Mouse (Mus musculus): ENCODE results near the gene Capza2. TPM values are rescaled to one million over a fixed set of nuclear protein-coding genes. Genes with fewer than 3 reads are reported as not detected.

Gene Capza2
- 94.6 and 146 TPM in 2 replicates for polyA plus RNA-seq (2012; ENCODE audit: insufficient read depth, insufficient read length, missing spikeins)

DNA sequence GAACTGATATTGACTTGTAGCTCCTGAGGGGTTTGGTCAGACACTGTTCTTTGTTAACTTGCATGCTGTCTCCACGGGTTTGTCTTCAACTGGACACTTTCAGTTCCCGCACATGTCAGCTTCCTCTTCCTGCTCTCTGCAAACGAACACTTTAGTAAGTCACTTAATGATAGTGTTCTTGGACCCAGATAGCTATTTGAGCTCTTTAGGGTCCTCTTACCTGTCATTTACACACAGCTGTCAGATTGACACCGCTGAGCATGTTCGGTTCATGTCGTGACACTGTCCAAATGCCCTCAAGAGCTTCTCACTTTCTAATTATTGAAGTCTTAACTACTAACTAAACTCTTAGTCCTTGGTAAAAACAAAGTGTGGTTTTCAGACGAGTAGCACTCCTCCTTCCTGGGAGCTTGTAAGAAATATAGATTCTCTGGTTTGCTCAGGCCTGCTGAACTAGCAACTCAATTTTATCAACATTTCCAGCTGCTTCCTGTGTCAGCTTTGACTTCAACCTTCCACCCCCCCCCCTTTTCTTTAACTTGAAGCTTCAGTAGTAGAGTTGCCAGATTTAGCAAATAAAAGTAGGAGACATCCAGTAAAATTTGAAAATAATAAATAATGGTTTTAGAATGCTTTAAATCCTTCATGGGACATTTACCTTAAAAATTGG is at the start of gene Capza2:
TSS of gene Capza2 (plus strand) at position 620 of the 670 bp plus-strand sequence.
- H3K4me3 ChIP-seq (ENCODE audit: insufficient read depth, low read depth, low read length): peak within 1 kb of the TSS; percentile 75
- peaks cover 14% of the 10 kb centered on the region; the same call in 1 of the 2 replicates for H3K4me1 ChIP-seq (ENCODE audit: control insufficient read depth, insufficient read depth, insufficient read length, low read length)
- peak within 1 kb of the TSS; percentile 72 for H3K27ac ChIP-seq (replicated peaks; ENCODE audit: low read depth, low read length)

DNA sequence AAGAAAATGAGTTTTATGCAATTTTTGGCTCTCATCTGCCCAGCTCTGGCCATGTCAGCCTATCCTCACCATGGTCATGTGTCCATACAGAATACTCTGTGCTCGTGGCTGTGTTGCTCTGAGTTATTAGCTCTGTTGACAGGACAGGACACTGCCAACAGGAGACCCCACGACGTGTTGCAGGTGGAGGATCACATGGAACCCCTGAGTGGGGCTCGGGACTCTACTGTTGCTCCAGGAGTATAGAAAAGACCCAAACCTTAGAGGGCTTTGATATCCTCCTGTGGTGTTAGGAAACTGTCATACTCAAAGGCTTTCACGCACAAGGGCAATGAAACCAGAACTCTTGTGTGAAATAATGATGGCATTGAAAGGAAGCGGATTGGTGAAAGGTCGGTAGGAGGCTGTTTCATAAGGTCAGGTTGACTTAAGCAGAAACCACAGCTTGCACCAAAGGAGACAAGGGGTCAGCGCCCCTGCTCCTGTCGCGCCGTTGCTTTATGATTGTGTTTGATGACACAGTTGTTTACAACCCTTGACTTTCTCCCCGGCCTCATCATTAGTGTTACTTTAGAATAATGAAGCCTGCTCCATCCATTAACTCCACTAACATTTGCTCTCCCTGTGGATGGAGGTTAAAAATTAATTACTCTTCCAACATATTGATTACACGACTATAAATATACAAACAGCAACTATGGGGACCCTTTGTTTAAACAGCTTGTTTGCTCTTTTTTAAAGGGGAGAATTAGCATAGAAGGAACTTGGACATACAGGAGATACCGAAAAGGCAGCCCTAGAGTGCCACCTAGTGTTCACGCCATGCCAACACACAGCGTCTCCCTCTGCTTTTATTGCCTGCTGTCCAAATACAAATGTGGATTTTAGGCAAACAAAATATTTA is 46.7 kb upstream of the Capza2 start:
- no peaks in the 10 kb centered on the region for H3K4me1 ChIP-seq (ENCODE audit: control insufficient read depth, insufficient read depth, insufficient read length, low read length)
- H3K4me3 ChIP-seq (ENCODE audit: insufficient read depth, low read depth, low read length): no peak overlapping the region
- no peak overlapping the region for H3K27ac ChIP-seq (replicated peaks; ENCODE audit: low read depth, low read length)

DNA sequence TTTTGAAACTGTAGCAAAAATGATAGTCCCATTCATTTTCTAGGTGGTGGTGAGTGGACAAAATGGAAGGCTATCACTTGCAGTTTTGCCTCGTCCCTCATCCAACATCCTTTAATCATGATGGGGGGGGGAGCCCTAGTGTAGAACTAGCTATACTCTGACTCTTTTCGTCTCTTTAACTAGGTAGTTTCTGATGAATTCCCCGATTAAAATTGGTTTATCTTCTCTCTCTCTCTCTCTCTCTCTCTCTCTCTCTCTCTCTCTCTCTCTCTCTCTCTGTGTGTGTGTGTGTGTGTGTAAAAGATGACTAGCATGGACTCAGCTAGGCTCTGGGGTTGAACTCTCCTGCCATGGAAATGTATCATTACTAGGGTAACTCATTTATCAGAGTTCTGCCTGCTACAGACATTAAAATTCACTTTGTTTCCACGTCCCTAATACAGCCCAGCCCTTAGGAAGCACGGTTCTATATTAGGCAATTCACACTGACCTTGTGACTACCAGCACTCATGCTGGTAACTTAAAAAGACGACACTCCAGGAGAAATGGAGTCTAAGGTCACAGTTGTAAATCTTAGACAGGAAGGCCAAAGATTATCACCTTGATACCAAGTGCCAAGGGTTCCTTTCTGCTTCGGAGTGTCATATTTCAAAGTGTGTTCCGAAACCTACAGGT is 45.9 kb upstream of the Capza2 start:
- no peak overlapping the region for H3K27ac ChIP-seq (replicated peaks; ENCODE audit: low read depth, low read length)

DNA sequence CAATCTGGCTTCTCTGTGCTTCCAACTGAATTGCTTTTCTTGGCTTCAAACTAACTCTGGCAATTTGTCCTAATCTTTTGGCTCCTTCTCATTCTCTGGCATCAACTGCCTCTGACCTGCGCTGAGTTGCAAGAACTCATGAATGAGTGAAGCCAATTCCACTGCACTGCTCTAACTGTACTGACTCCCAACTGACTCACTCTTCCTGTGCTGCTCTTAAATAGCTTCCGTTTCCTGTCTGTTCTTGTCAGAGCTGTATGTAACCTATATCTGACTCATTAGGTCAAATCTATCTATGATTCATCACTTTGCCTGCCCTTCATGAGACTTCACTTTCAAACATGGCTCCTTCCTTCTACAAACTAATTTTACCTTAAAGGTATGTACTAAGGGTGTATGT is 42.1 kb upstream of the Capza2 start:
- H3K27ac ChIP-seq (replicated peaks; ENCODE audit: low read depth, low read length): no peak overlapping the region

More for the DNA sequence above, 45.9 kb upstream of the Capza2 start:
- Histone ChIP-seq H3K4me1 (ENCODE audit: control insufficient read depth, insufficient read depth, insufficient read length, low read length) (no peaks in the 10 kb centered on the region), H3K4me3 (ENCODE audit: insufficient read depth, low read depth, low read length) (no peak overlapping the region)

DNA sequence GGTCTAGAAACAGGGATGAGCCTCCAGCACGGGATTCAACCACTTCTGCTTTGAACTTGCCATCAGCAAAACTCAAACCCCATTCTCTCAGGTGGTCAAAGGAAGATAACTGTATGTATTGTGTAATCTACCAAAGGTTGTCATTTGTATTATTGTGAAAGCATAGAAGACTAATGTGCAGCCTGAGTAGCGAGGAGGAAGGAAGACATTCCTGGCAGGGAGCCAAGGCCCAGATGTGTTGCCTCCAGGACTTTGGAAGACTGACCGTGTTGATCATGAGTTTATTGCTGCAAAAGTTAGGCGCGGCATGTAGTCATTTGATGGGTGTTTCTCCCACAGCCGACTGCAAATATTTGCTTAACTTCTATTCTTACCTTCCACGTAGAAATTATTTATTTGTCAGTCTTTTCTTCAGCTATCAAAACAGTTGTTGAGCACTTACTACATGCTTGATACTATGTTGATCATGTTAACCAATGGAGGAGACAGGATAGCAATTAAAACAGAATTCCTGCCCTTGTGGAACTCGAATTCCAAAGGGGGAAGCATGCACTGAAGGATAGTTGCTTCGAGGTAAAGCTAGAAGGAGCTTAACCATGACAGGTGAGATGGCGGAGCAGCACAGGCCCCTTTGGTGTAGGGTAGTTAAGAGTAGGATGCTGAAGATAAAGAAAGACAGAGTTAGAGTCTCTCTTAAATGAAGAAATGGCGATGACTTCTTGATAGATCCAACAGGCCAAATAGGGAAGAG is 40.1 kb upstream of the Capza2 start:
- no peak overlapping the region for H3K4me3 ChIP-seq (ENCODE audit: insufficient read depth, low read depth, low read length)
- H3K27ac ChIP-seq (replicated peaks; ENCODE audit: low read depth, low read length): no peak overlapping the region
- peaks cover 3% of the 10 kb centered on the region; the same call in 1 of the 2 replicates for H3K4me1 ChIP-seq (ENCODE audit: control insufficient read depth, insufficient read depth, insufficient read length, low read length)

More for the DNA sequence above, 42.1 kb upstream of the Capza2 start:
- Histone ChIP-seq H3K4me1 (ENCODE audit: control insufficient read depth, insufficient read depth, insufficient read length, low read length) (peaks cover 3% of the 10 kb centered on the region; the same call in 1 of the 2 replicates), H3K4me3 (ENCODE audit: insufficient read depth, low read depth, low read length) (no peak overlapping the region)

DNA sequence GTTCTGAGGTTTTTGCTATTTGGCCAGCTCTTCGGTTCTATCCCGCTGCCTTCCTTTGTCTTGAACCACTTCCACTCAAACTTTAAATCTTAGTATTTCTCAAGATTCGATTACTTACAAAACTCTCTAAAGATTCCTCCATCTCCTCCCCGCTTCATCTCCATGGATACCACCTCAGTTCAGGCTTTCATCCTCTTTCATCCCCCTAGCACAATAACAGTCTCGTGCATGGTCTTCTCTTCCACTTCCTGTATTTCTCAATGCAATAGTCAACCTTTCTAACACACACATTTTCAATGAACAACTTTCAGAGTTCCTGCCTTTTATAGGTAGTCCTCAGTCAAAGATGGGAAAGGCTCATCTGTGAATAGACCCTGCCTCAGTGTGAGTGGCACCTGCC is 36.7 kb upstream of the Capza2 start:
- no peak overlapping the region for H3K4me3 ChIP-seq (ENCODE audit: insufficient read depth, low read depth, low read length)
- H3K4me1 ChIP-seq (ENCODE audit: control insufficient read depth, insufficient read depth, insufficient read length, low read length): peaks cover 3% of the 10 kb centered on the region; the same call in 1 of the 2 replicates

DNA sequence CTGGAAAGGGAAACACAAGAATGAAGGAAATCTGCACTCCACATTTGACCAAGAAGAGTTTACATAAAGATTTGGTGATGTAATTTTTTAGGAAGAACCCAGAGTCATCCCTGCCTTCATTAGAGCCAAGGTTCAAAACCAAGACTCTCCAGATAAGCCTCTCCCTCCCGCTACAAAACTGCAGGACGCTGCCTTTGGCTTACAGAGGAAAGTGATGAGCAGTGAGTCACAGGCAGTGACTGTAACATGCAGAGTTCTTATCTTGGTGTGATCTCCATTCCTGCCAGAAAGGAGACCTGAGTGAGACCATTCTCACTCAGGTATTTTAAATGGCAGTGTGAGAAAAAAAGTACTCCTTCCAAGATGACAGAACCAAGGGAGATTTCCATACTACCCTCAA is 34.5 kb upstream of the Capza2 start:
- Histone ChIP-seq H3K4me1 (ENCODE audit: control insufficient read depth, insufficient read depth, insufficient read length, low read length) (no peaks in the 10 kb centered on the region), H3K4me3 (ENCODE audit: insufficient read depth, low read depth, low read length) (no peak overlapping the region), H3K27ac (replicated peaks; ENCODE audit: low read depth, low read length) (no peak overlapping the region)

More for the DNA sequence above, 36.7 kb upstream of the Capza2 start:
- H3K27ac ChIP-seq (replicated peaks; ENCODE audit: low read depth, low read length): no peak overlapping the region

DNA sequence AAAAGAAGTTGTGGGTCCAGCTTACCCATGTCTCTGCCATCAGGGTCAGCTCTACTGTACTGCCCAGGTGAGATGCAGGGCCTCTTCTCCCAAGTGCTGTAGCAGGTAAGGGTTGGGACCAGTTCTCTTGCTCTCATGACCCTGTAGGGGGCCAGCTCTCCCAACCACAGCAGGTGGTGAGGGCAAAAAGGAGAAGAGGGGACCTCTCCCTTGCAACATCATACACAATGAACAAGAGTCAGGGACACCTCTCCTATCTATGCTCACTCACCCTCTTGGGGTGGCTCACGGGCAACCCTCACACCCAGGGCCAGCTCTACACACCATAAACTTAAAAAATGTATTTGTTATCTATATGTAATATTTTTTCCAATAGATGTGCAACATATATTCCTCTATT is 29.1 kb upstream of the Capza2 start:
- H3K27ac ChIP-seq (replicated peaks; ENCODE audit: low read depth, low read length): no peak overlapping the region
- H3K4me1 ChIP-seq (ENCODE audit: control insufficient read depth, insufficient read depth, insufficient read length, low read length): no peaks in the 10 kb centered on the region
- no peak overlapping the region for H3K4me3 ChIP-seq (ENCODE audit: insufficient read depth, low read depth, low read length)

DNA sequence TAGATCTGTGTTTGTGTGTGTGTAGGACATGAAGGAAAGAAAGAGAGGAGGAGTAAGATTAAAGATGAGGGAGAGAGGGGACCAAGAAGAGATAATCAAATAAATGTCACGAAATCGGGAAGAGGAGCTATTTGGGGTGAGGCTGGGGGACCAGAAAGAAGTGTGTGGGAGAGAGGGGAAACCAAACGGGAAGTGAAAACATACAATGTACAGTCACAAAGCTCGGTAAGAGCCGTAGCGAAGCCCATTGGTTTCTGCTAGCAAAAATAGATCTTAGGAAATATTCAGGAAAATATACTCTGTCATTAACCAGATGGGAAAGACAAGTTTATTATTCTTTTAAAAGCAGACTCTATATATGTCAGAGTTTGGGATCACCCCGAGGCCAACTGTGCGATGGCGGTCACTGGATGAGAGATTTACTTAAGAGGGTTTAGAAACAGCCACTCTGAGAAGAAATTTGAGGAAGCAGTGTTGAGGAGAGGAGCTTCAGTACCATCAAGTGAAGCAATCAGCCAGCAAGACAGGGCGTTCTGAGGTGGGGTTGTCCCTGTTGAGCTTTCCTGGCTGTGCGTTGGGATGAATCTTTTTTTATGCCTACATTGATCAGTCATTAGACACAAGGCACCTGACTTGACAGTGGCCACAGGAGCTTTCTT is 24.6 kb upstream of the Capza2 start:
- H3K4me3 ChIP-seq (ENCODE audit: insufficient read depth, low read depth, low read length): no peak overlapping the region
- H3K4me1 ChIP-seq (ENCODE audit: control insufficient read depth, insufficient read depth, insufficient read length, low read length): no peaks in the 10 kb centered on the region
- H3K27ac ChIP-seq (replicated peaks; ENCODE audit: low read depth, low read length): peak overlapping the region; percentile 19; the same call in 1 of the 2 replicates

DNA sequence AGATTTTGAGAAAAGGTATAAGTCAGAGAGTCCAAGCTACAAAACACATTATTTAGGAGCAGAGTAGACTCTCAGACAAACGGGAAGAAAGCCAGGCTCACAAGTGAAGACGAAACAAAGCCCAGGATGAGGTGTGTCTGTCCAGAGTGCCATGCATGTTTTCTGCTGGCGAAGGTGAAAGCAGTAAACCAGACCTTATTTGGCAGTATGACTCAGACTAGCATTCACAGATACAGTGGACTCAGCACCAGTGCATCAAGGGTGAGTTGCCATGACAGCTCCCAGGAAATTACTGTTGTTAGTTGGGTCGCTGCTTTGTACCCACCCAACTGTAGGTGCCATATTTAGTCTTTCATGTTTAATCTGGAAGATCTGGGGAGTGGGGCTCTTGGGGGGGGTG is 23.4 kb upstream of the Capza2 start:
- H3K4me1 ChIP-seq (ENCODE audit: control insufficient read depth, insufficient read depth, insufficient read length, low read length): no peaks in the 10 kb centered on the region
- no peak overlapping the region for H3K4me3 ChIP-seq (ENCODE audit: insufficient read depth, low read depth, low read length)
- no peak overlapping the region for H3K27ac ChIP-seq (replicated peaks; ENCODE audit: low read depth, low read length)

DNA sequence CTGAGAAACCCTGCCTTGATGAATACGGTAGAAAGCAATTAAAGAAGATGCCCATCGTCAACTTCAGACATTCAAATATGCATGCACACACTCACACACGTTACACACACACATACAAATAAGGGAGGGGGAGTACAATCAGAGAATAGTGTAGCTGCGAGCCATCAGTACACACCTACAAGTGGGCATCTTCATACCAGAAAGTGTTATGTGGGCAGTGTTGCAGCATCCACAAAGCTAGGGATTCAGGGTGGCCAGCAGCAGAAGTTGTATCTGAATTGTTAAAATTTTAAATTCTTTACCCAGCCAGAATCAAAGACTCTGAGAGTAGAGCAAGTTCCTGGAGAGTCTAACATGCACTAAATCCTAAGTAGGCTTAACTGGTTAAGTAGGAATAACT is 15.2 kb upstream of the Capza2 start:
- H3K4me1 ChIP-seq (ENCODE audit: control insufficient read depth, insufficient read depth, insufficient read length, low read length): no peaks in the 10 kb centered on the region
- H3K27ac ChIP-seq (replicated peaks; ENCODE audit: low read depth, low read length): no peak overlapping the region
- no peak overlapping the region for H3K4me3 ChIP-seq (ENCODE audit: insufficient read depth, low read depth, low read length)

DNA sequence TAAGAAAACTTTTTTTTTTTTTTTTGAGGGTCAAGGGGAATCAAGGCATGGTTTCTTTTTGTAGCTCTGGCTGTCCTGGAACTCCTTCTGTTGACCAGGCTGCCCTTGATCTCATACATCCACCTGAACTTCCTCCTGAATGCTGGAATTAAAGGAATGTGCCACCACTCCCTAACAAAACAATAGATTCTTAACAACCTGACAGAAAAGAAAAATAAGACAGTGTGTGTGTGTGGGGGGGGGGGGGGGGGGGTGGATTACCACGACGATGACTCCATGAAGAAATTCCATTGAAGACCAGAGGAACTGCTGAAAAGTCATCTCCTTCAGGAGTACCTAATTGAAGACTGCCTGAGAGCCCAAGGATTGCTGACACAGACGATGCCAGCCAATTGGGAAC is 14.6 kb upstream of the Capza2 start:
- Histone ChIP-seq H3K4me3 (ENCODE audit: insufficient read depth, low read depth, low read length) (no peak overlapping the region), H3K27ac (replicated peaks; ENCODE audit: low read depth, low read length) (no peak overlapping the region), H3K4me1 (ENCODE audit: control insufficient read depth, insufficient read depth, insufficient read length, low read length) (no peaks in the 10 kb centered on the region)

DNA sequence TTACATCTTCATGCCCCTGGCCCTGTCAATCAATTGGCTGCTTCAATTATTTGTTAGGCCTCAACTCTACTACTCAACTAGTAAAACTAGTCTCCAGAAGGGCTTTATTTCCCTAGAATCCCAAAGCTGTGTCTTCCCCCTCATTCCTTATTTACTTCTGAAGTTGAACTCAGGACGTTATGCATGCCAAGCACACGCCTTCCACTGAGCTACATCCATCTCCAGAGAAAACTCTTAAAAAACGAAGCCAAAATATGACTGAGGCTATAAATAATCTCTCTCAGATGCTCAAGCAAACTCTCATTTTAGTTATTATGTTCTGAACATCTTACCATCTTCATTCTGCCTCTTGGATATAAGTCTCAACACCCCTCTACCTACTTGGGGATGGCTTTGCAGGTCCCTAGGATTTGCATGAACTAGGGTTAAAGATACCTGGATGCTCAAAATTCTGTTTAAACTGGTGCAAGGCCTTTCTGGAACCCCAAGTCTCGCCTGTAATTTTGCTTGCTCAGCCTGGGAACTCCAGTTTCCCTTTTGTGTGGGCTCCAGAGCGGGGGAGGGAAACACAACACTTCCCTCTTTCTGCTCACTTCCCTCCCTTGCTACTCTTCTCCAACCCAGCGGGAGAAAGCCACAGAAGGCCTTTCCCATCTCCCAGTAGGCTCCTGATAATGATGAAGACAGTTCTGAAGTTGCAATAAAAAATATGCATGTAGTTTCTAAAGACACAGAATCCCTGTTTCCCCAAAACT is 7.2 kb upstream of the Capza2 start:
- H3K4me3 ChIP-seq (ENCODE audit: insufficient read depth, low read depth, low read length): no peak overlapping the region
- H3K27ac ChIP-seq (replicated peaks; ENCODE audit: low read depth, low read length): peak overlapping the region; percentile 68; the same call in 1 of the 2 replicates
- peaks cover 8% of the 10 kb centered on the region; the same call in 1 of the 2 replicates for H3K4me1 ChIP-seq (ENCODE audit: control insufficient read depth, insufficient read depth, insufficient read length, low read length)

Data from brown adipose tissue, adult 24 weeks (tissue).